Mouse (Mus musculus) neural tube, embryonic 11.5 days (tissue): ENCODE measurements around the gene Lins1. TPM values are rescaled to one million over a fixed set of nuclear protein-coding genes. Genes with fewer than 3 reads are reported as not detected.
A peak's percentile ranks its signal among the peaks of the same experiment; 100 is the strongest.

ENCODE experiments used
- ATAC-seq: fragments of 200-750 bp; cut with Nextera tagmentation; 2 replicates; pipeline ENCODE4 v1.8.0; 2017; ENCODE audit warnings: moderate number of reproducible peaks, mild to moderate bottlenecking, moderate TSS enrichment, moderate library complexity; ENCODE audit not compliant: insufficient read depth, low FRiP score, low TSS enrichment
- DNase-seq: peaks from one replicate; pipeline ENCODE4 v3.0.0-alpha.2; 2015; ENCODE audit warnings: low spot score
- H3K27ac ChIP-seq: fragments of 300-500 bp; sonication (generic); 2 replicates; pipeline ENCODE4 v1.5.1; 2014; ENCODE audit warnings: low read depth, mild to moderate bottlenecking, low read length
- H3K27me3 ChIP-seq: fragments of 300-500 bp; sonication (generic); 2 replicates; pipeline ENCODE4 v1.6.1; 2014; ENCODE audit warnings: mild to moderate bottlenecking, low read length, mixed read lengths; ENCODE audit not compliant: control insufficient read depth, insufficient read depth
- H3K36me3 ChIP-seq: fragments of 300-500 bp; sonication (generic); 2 replicates; pipeline ENCODE4 v1.6.1; 2014; ENCODE audit warnings: mild to moderate bottlenecking, low read length, moderate library complexity, mixed read lengths; ENCODE audit not compliant: control insufficient read depth, insufficient read depth
- H3K4me1 ChIP-seq: fragments of 300-500 bp; sonication (generic); 2 replicates; pipeline ENCODE4 v1.6.1; 2014; ENCODE audit warnings: low read length, mixed read lengths; ENCODE audit not compliant: control insufficient read depth, insufficient read depth
- H3K4me2 ChIP-seq: fragments of 300-500 bp; sonication (generic); 2 replicates; pipeline ENCODE4 v1.6.1; 2014; ENCODE audit warnings: low read depth, mild to moderate bottlenecking, moderate library complexity
- H3K4me3 ChIP-seq: fragments of 300-500 bp; sonication (generic); 2 replicates; pipeline ENCODE4 v1.5.1; 2014; ENCODE audit warnings: low read depth, low read length
- H3K9ac ChIP-seq: fragments of 300-500 bp; sonication (generic); 2 replicates; pipeline ENCODE4 v1.6.1; 2014; ENCODE audit warnings: mild to moderate bottlenecking, low read length
- H3K9me3 ChIP-seq: fragments of 300-500 bp; sonication (generic); 2 replicates; pipeline ENCODE4 v1.6.1; 2016; ENCODE audit warnings: low read length; ENCODE audit not compliant: control insufficient read depth
- WGBS: fragments of 180-500 bp; shearing (Covaris S2); extraction: QIAGEN DNeasy Blood & Tissue Kit; methylation state at CpG from one replicate; pipeline ENCODE4 v1.1.7; 2014; 5-methylcytosine and 5-hydroxymethylcytosine counted together
- polyA plus RNA-seq: library from polyadenylated mRNA; unstranded; fragments of >200 nt; fragmentation: Nextera tagmentation; extraction: Ambion mirVana; gene quantifications from 2 replicates; pipeline ENCODE4 v1.2.1, GENCODE M21; 2014

Gene Lins1
- 27.5 and 29.1 TPM in 2 replicates for polyA plus RNA-seq

GRCm38 (mm10) chr7:66689620-66690360, at the start of gene Lins1:
Lins1 (plus strand) TSS chr7:66689889.
- peak; percentile 97 for ATAC-seq
- Histone ChIP-seq H3K9me3 (no peaks in the 10 kb centered on the region), H3K36me3 (no peaks in the 10 kb centered on the region), H3K27me3 (no peaks in the 10 kb centered on the region), H3K27ac (peak within 1 kb of the TSS; percentile 85), H3K9ac (peak within 1 kb of the TSS; percentile 82), H3K4me1 (peaks cover 10% of the 10 kb centered on the region; the same call in 1 of the 2 replicates), H3K4me3 (peak within 1 kb of the TSS; percentile 70), H3K4me2 (peak within 1 kb of the TSS; percentile 92)
- peak; percentile 99 for DNase-seq
- WGBS = under 1% methylated on average over 52 of the region's 52 CpGs

- WGBS = 98% methylated on average over 2 of the region's 2 CpGs
- Histone ChIP-seq H3K4me2 (no peak overlapping the region), H3K27ac (no peak overlapping the region), H3K4me1 (no peaks in the 10 kb centered on the region), H3K27me3 (no peaks in the 10 kb centered on the region), H3K9ac (no peak overlapping the region), H3K4me3 (no peak overlapping the region), H3K36me3 (0 out of 2 replicates have a peak, but pooled peaks cover 2% of the 10 kb centered on the region), H3K9me3 (no peaks in the 10 kb centered on the region)
- DNase-seq = no peak
- no peak for ATAC-seq
Measured at GRCm38 (mm10) chr7:66645736-66646135, 44.0 kb upstream of the Lins1 start.

- H3K36me3 ChIP-seq = no peaks in the 10 kb centered on the region
- no peak overlapping the region for H3K27ac ChIP-seq
- H3K4me3 ChIP-seq = no peak overlapping the region
- no peaks in the 10 kb centered on the region for H3K9me3 ChIP-seq
- no peaks in the 10 kb centered on the region for H3K27me3 ChIP-seq
- H3K9ac ChIP-seq = no peak overlapping the region
- ATAC-seq (no peak), DNase-seq (no peak)
- no peaks in the 10 kb centered on the region for H3K4me1 ChIP-seq
- WGBS = 93% methylated on average over 2 of the region's 2 CpGs
- no peak overlapping the region for H3K4me2 ChIP-seq
Measured at GRCm38 (mm10) chr7:66649181-66649580, 40.5 kb upstream of the Lins1 start.

DNA sequence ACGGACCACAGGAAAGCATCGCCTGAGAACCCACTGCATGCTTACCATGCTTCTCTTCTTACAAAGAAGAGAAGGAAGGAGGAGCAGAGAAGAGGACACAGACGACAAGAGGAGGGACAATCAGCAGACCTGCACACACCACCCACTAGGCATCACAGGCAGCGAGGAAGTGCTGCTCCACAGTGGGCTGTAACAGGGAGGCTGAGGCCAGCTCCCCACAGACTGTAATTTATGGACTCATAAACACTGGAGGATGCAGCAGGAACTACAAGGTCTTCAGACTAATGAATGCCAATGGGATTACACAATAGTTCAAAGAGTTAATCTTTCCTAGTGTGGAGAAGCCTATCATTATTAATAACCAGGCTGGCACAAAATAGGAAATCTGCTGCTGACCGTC, 38.8 kb upstream of the Lins1 start:
- H3K9ac ChIP-seq = no peak overlapping the region
- no peaks in the 10 kb centered on the region for H3K36me3 ChIP-seq
- H3K4me1 ChIP-seq = no peaks in the 10 kb centered on the region
- no peak overlapping the region for H3K4me2 ChIP-seq
- 69% methylated on average over 5 of the region's 5 CpGs for WGBS
- ATAC-seq (no peak), DNase-seq (no peak)
- H3K27ac ChIP-seq = no peak overlapping the region
- no peak overlapping the region for H3K4me3 ChIP-seq
- no peaks in the 10 kb centered on the region for H3K27me3 ChIP-seq
- H3K9me3 ChIP-seq = no peaks in the 10 kb centered on the region

GRCm38 (mm10) chr7:66652216-66652615, 37.5 kb upstream of the Lins1 start:
- Histone ChIP-seq H3K4me3 (no peak overlapping the region), H3K27me3 (no peaks in the 10 kb centered on the region), H3K9me3 (no peaks in the 10 kb centered on the region), H3K4me2 (no peak overlapping the region), H3K27ac (no peak overlapping the region), H3K4me1 (no peaks in the 10 kb centered on the region), H3K36me3 (no peaks in the 10 kb centered on the region), H3K9ac (no peak overlapping the region)
- ATAC-seq (no peak), DNase-seq (no peak)
- 88% methylated on average over 4 of the region's 4 CpGs for WGBS

DNA sequence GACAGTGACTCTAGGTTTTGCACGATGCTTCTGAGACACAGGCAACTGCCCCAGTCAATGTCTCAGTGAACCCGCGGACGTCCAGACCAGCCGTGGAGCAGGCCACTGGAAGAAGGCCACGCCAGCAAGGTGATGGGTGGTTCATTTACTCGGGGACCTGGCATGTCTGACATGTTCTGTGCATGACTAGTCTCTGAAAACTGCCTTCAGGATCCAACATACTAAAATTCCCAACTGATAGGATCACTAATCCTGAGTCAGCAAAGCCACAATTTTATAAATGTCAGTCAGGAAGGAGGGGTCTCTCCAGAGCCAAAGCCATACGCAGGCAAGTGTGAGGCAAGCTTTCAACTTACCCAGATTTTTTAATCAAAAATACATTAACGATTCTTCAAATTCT, 36.1 kb upstream of the Lins1 start:
- WGBS = 90% methylated on average over 9 of the region's 9 CpGs
- Histone ChIP-seq H3K4me1 (no peaks in the 10 kb centered on the region), H3K4me2 (no peak overlapping the region), H3K9me3 (no peaks in the 10 kb centered on the region), H3K27me3 (no peaks in the 10 kb centered on the region), H3K9ac (no peak overlapping the region), H3K36me3 (no peaks in the 10 kb centered on the region), H3K27ac (no peak overlapping the region), H3K4me3 (no peak overlapping the region)
- no peak for DNase-seq
- no peak for ATAC-seq

GRCm38 (mm10) chr7:66655471-66655870, 34.2 kb upstream of the Lins1 start:
- Histone ChIP-seq H3K36me3 (peaks cover 3% of the 10 kb centered on the region; the same call in 1 of the 2 replicates), H3K4me2 (no peak overlapping the region), H3K27me3 (no peaks in the 10 kb centered on the region), H3K4me3 (no peak overlapping the region), H3K4me1 (no peaks in the 10 kb centered on the region), H3K9me3 (no peaks in the 10 kb centered on the region), H3K27ac (no peak overlapping the region), H3K9ac (no peak overlapping the region)
- WGBS = 89% methylated on average over 9 of the region's 9 CpGs
- DNase-seq (no peak), ATAC-seq (no peak)

GRCm38 (mm10) chr7:66660291-66660690, 29.4 kb upstream of the Lins1 start:
- ATAC-seq (no peak), DNase-seq (no peak)
- Histone ChIP-seq H3K4me2 (no peak overlapping the region), H3K27ac (no peak overlapping the region), H3K27me3 (no peaks in the 10 kb centered on the region), H3K9me3 (no peaks in the 10 kb centered on the region), H3K4me1 (no peaks in the 10 kb centered on the region), H3K4me3 (no peak overlapping the region), H3K36me3 (peaks cover 3% of the 10 kb centered on the region; the same call in 1 of the 2 replicates), H3K9ac (no peak overlapping the region)
- 91% methylated on average over 7 of the region's 7 CpGs for WGBS

- H3K4me1 ChIP-seq = no peaks in the 10 kb centered on the region
- DNase-seq = no peak
- H3K4me3 ChIP-seq = no peak overlapping the region
- no peak overlapping the region for H3K4me2 ChIP-seq
- WGBS = 85% methylated on average over 8 of the region's 8 CpGs
- no peaks in the 10 kb centered on the region for H3K27me3 ChIP-seq
- peaks cover 3% of the 10 kb centered on the region; the same call in 1 of the 2 replicates for H3K36me3 ChIP-seq
- H3K9me3 ChIP-seq = no peaks in the 10 kb centered on the region
- ATAC-seq = no peak
- H3K9ac ChIP-seq = no peak overlapping the region
- no peak overlapping the region for H3K27ac ChIP-seq
Measured at GRCm38 (mm10) chr7:66660972-66661371, 28.7 kb upstream of the Lins1 start.
